Mouse (Mus musculus): Measurements from ENCODE around the gene Fiz1.
A peak's percentile ranks its signal among the peaks of the same experiment; 100 is the strongest.
"Not testable (repeated sequence)": the region's sequence is repeated elsewhere in the genome, so short reads cannot be mapped to it uniquely, and the experiment has no call there.

The Fiz1 gene

GRCm38 (mm10) chr7:5037467-5037866, 23.0 kb upstream of the Fiz1 start:
- DNase-seq, result no peak

- DNase-seq, result no peak
Measured at GRCm38 (mm10) chr7:5037026-5037425, 22.5 kb upstream of the Fiz1 start.

- DNase-seq, result no peak
Measured at GRCm38 (mm10) chr7:5036136-5036535, 21.6 kb upstream of the Fiz1 start.

GRCm38 (mm10) chr7:5035628-5036027, 21.1 kb upstream of the Fiz1 start:
- no peak for DNase-seq

- DNase-seq, result no peak
Measured at GRCm38 (mm10) chr7:5033818-5034217, 19.3 kb upstream of the Fiz1 start, which contains the start of gene 4632433K11Rik. Gene 4632433K11Rik, plus strand, starts transcription at chr7:5034118.

- DNase-seq, result no peak
Measured at GRCm38 (mm10) chr7:5031496-5031895, 17.0 kb upstream of the Fiz1 start.

- no peak for DNase-seq
Measured at GRCm38 (mm10) chr7:5030554-5031275, 16.2 kb upstream of the Fiz1 start.

GRCm38 (mm10) chr7:5029946-5030345, 15.4 kb upstream of the Fiz1 start:
- DNase-seq, result no peak

- DNase-seq, result no peak
Measured at GRCm38 (mm10) chr7:5029543-5029942, 15.0 kb upstream of the Fiz1 start.

GRCm38 (mm10) chr7:5021197-5021596, 6.7 kb upstream of the Fiz1 start:
- DNase-seq, result no peak

- DNase-seq, result no peak
Measured at GRCm38 (mm10) chr7:5020685-5021084, 6.2 kb upstream of the Fiz1 start.

- DNase-seq, result peak; percentile 99 to 100
Measured at GRCm38 (mm10) chr7:5020000-5020681, 5.6 kb upstream of the Fiz1 start, which contains the start of the genes Zfp865 and Ccdc106. Gene Zfp865, plus strand, starts transcription at chr7:5020376. Gene Ccdc106, plus strand, starts transcription at chr7:5020553.

GRCm38 (mm10) chr7:5019576-5019975, 5.1 kb upstream of the Fiz1 start:
- DNase-seq, result not testable (repeated sequence)

GRCm38 (mm10) chr7:5017931-5018330, 3.4 kb upstream of the Fiz1 start:
- no peak for DNase-seq

GRCm38 (mm10) chr7:5017352-5017751, 2.9 kb upstream of the Fiz1 start:
- peak in 1 of 2 experiments; percentile 43 for DNase-seq

GRCm38 (mm10) chr7:5016920-5017319, 2.4 kb upstream of the Fiz1 start:
- no peak for DNase-seq

GRCm38 (mm10) chr7:5016057-5016456, 1.6 kb upstream of the Fiz1 start:
- DNase-seq, result no peak

- DNase-seq, result peak; percentile 97 to 99
Measured at GRCm38 (mm10) chr7:5015118-5016001, 863 bp upstream of the Fiz1 start, which contains the start of gene Gm44973. Gene Gm44973, plus strand, starts transcription at chr7:5015496.

GRCm38 (mm10) chr7:5012681-5013513, 1.6 kb downstream of the Fiz1 start:
- DNase-seq, result no peak

GRCm38 (mm10) chr7:5008229-5008628, 6.3 kb downstream of the Fiz1 start:
- DNase-seq, result no peak

GRCm38 (mm10) chr7:5002876-5003275, 11.6 kb downstream of the Fiz1 start:
- not testable (repeated sequence) for DNase-seq

- DNase-seq, result peak; percentile 44 to 50
Measured at GRCm38 (mm10) chr7:4999876-5000275, 14.6 kb downstream of the Fiz1 start.
